Mouse (Mus musculus): ENCODE results near the gene Hoxb5.

DNA sequence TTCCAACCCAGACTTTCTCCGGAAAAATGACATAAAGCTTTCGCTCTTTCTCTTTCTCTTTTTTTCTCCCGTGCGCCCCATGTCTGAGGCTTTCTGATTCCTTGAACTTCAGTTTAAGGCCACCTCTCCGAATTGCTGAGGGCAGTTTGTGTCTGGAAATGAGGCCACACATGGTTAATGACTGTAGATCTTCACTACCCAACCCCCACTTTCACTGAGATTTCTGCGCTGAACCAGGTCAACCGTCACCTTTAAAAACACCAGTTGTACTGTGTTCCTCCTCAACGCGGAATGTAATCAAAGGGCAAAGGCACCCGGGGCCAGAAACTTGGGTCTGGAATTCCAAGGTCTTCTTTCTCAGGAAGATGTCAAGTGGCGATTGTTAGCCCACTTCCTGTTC is 48.9 kb upstream of the Hoxb5 start:
- no peak for TF ChIP-seq CTCF (IDR thresholded peaks at IDR 0.05; ENCODE audit: low read depth, low read length)
- no peak for TF ChIP-seq GATA1 (IDR thresholded peaks at IDR 0.05; ENCODE audit: borderline replicate concordance, low read length)
- TF ChIP-seq TAL1 (conservative IDR thresholded peaks at IDR 0.05; ENCODE audit: low read depth, low read length) = no peak
- no peak for TF ChIP-seq POLR2AphosphoS5 (IDR thresholded peaks at IDR 0.05; ENCODE audit: insufficient replicate concordance, low read depth, low read length)
